Mouse (Mus musculus): ENCODE measurements around the gene Caskin2.

GRCm38 (mm10) chr11:115826487-115826886 is 13.0 kb upstream of the Caskin2 start:
- TF ChIP-seq POLR2A (IDR thresholded peaks at IDR 0.05; ENCODE audit: extremely low read depth, insufficient read depth, low read length) (no peak), CTCF (IDR thresholded peaks at IDR 0.05; ENCODE audit: low read depth, low read length) (no peak)

All from liver, adult 2 months (tissue).